ENCODE assay signal across 14 mouse cellular contexts in the genomic region with DNA sequence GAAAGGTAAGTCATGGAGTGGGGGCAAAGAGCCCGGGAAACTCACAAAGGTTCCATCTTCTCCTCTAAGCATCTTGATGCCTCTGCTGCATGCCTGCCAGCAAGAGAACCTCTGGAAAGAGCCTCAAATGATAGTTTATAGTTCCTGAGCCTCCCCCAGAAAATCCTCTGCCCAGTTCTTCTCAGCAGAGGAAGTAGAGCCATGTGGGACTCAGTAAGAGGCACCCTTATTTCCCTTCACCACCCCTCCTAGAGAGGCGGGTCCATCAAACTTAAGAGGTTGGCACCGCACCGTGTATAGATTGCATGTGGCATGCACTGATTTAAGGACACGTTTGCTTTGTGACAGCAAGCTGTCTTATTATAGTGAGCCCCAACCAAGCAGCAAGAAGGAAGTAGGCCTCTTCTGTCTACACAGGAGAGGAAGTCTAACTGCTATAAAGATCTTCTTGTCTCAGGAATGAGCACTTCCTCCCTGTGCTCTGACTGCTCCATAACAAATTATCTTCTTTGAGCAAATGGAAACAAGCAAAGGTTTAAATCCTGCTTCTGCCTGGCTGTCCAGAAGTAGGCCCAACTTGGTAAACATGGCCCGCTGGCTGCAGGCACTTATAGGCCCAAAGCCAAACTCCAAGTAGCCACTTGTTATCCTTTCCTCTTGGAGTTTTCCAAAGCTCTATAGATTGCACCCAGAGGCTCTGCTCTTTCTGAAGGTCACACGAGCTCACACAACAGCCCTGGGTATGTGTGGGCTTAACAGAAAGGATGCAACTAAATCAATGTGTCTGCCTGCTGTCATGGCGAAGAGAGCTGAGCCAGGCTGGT.
DNase-seq lines count a peak whose midpoint lies in the region; ATAC-seq lines count a peak whose summit lies in the region.
"Had no signal": no experiment of that assay in that cellular context is flagged by ENCODE, and none has a peak within 500 bp of the region (broad histone marks: within the 10 kb centered on the region; RNA-seq: fewer than 3 reads in every experiment).

No protein-coding gene starts in this region.

- ATAC-seq in heart, embryonic 13.5 days (ENCODE audit: extremely low read depth, insufficient number of reproducible peaks, low FRiP score, low TSS enrichment) = no peak
- no peak for ATAC-seq in lung, embryonic 15.5 days (ENCODE audit: borderline replicate concordance, extremely low read depth, low FRiP score, low TSS enrichment)
- ATAC-seq: activated CD4-positive, CD25-positive, alpha-beta regulatory T cell, adult 4 months; midbrain, embryonic 16.5 days had no signal

- H3K36me3 ChIP-seq in heart, embryonic 13.5 days = no peaks in the 10 kb centered on the region
- no peaks in the 10 kb centered on the region for H3K36me3 ChIP-seq in lung, embryonic 15.5 days
- no peaks in the 10 kb centered on the region for H3K36me3 ChIP-seq in splenic B cell, adult 2 months (ENCODE audit: control insufficient read depth, insufficient read depth, low read length, poor library complexity, severe bottlenecking)

- 64% methylated on average over 8 of the region's 8 CpGs for WGBS in heart, embryonic 13.5 days
- 53% methylated on average over 8 of the region's 8 CpGs for WGBS in lung, embryonic 15.5 days

- peaks cover 17% of the 10 kb centered on the region for H3K4me1 ChIP-seq in heart, embryonic 13.5 days
- peaks cover 25% of the 10 kb centered on the region for H3K4me1 ChIP-seq in lung, embryonic 15.5 days

- DNase-seq in heart, adult 8-10 months (ENCODE audit: low spot score) = no peak
- DNase-seq in layer of hippocampus, adult 9-11 months = peak; percentile 33
- DNase-seq in layer of hippocampus, postnatal 10 days (ENCODE audit: low spot score in 2 of 2) = no peak
- DNase-seq in splenic B cell, adult 2 months (ENCODE audit: low read depth, low spot score) = peak; percentile 9
- no peak for DNase-seq in embryo, embryonic 10.5 days (ENCODE audit: low spot score)
- DNase-seq in adrenal gland, postnatal 25 days = no peak
- DNase-seq: cerebellum, postnatal 25 days; kidney, adult 11 months had no signal

- H3K4me2 ChIP-seq in heart, embryonic 13.5 days = no peak overlapping the region
- H3K4me2 ChIP-seq in lung, embryonic 15.5 days = no peak overlapping the region

- H3K4me3 ChIP-seq in heart, embryonic 13.5 days = no peak overlapping the region
- H3K4me3 ChIP-seq in lung, embryonic 15.5 days = no peak overlapping the region
- H3K4me3 ChIP-seq: erythroblast, embryonic 14.5 days had no signal

- no peaks in the 10 kb centered on the region for H3K9me3 ChIP-seq in heart, embryonic 13.5 days
- H3K9me3 ChIP-seq in lung, embryonic 15.5 days = no peaks in the 10 kb centered on the region

- no peaks in the 10 kb centered on the region for H3K27me3 ChIP-seq in heart, embryonic 13.5 days (replicated peaks)
- no peaks in the 10 kb centered on the region for H3K27me3 ChIP-seq in lung, embryonic 15.5 days
- H3K27me3 ChIP-seq in splenic B cell, adult 2 months (ENCODE audit: control insufficient read depth, insufficient read depth, low read length, poor library complexity, severe bottlenecking) = no peaks in the 10 kb centered on the region; the same call in 1 of the 2 replicates

- H3K9ac ChIP-seq in heart, embryonic 13.5 days = no peak overlapping the region
- H3K9ac ChIP-seq in lung, embryonic 15.5 days = no peak overlapping the region
- H3K9ac ChIP-seq: liver, embryonic 14.5 days had no signal

- peak overlapping the region; percentile 20 for H3K27ac ChIP-seq in heart, embryonic 13.5 days (replicated peaks)
- peak overlapping the region; percentile 33; the same call in 1 of the 2 replicates for H3K27ac ChIP-seq in lung, embryonic 15.5 days
- H3K27ac ChIP-seq: liver, embryonic 14.5 days had no signal

Comparison
In these comparisons a context has a peak if more than half of its experiments do, and no peak if none do; other contexts are left out.
1. DNase-seq: peak in layer of hippocampus, adult 9-11 months (single experiment) and splenic B cell, adult 2 months (single experiment); none in heart, adult 8-10 months (single experiment), layer of hippocampus, postnatal 10 days (0 of 2), embryo, embryonic 10.5 days (single experiment) and adrenal gland, postnatal 25 days (single experiment).